Mouse (Mus musculus) megakaryocyte, embryonic 14.5 days (primary cell): ENCODE measurements around the gene Pdk1.

Source experiments
- FLI1 ChIP-seq: IDR thresholded peaks from 2 replicates; pipeline ENCODE4 v1.6.1; 2012; ENCODE audit warnings: low read length, inconsistent platforms, mixed read lengths
- GATA1 ChIP-seq: IDR thresholded peaks from 3 replicates; pipeline ENCODE4 v1.6.1; 2012; ENCODE audit warnings: mixed read lengths, low read length, inconsistent platforms, borderline replicate concordance

DNA sequence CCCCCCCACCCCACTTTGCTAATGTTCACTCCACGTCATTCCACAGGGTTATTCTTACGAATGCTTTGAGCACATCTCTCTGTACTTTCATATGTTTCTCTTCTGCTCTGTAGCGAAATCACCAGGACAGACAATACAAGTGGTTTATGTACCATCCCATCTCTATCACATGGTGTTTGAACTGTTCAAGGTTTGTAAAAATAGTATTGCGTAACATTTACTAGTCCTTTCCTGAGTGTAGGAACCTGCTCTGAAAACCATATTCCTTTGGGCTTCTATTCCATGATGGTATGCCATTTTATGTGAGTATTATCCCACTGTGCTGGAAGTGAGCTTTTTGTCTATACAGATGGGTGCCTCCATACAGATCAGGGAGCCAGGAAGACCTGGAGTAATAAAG, 14.2 kb downstream of the Pdk1 start:
- no peak for TF ChIP-seq GATA1
- TF ChIP-seq FLI1: no peak
